10 mouse cellular contexts compared by ENCODE assay signal in the genomic region with DNA sequence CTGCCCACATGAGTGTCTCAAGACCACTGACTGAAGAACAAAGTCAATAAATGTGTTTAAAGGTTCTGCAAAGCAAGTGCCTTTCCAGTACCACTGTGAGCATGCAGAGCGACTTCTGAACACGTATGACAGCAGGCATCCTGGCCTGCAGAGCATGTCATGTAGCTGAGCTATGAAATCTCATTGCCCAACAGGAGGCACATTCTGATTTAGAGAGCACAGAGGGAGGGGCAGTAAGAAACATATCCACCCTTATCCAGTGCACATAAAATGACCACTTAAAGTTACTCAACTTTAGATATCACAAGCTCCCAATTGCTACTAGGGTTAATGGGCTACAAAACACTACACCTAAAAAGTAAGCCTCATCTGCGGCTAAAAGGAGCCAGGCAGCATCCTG.
"Had no signal": no experiment of that assay in that cellular context is flagged by ENCODE, and none has a peak within 500 bp of the region (broad histone marks: within the 10 kb centered on the region; RNA-seq: fewer than 3 reads in every experiment).

No protein-coding gene starts in this region.

- H3K9ac ChIP-seq: intestine, embryonic 15.5 days; kidney, embryonic 15.5 days; limb, embryonic 12.5 days had no signal

- H3K4me1 ChIP-seq: hindbrain, embryonic 10.5 days; intestine, embryonic 15.5 days; kidney, embryonic 15.5 days; limb, embryonic 12.5 days had no signal

- H3K4me2 ChIP-seq: intestine, embryonic 15.5 days; kidney, embryonic 15.5 days; limb, embryonic 12.5 days had no signal

- H3K27me3 ChIP-seq: intestine, embryonic 15.5 days; kidney, embryonic 15.5 days; limb, embryonic 12.5 days had no signal

- ATAC-seq: intestine, embryonic 15.5 days had no signal

- DNase-seq: kidney, adult 2 months; kidney, postnatal 25 days; layer of hippocampus, adult 9-11 months; layer of hippocampus, postnatal 36 days; thymus, postnatal 14 days had no signal

- H3K27ac ChIP-seq: hindbrain, embryonic 10.5 days; intestine, embryonic 15.5 days; kidney, embryonic 15.5 days; limb, embryonic 12.5 days; stomach, postnatal 0 days had no signal

- H3K9me3 ChIP-seq: hindbrain, embryonic 10.5 days; intestine, embryonic 15.5 days; kidney, embryonic 15.5 days had no signal

- H3K4me3 ChIP-seq: hindbrain, embryonic 10.5 days; intestine, embryonic 15.5 days; kidney, embryonic 15.5 days; limb, embryonic 12.5 days had no signal
